Mouse (Mus musculus): ENCODE measurements around the gene Plekhm3. TPM values are rescaled to one million over a fixed set of nuclear protein-coding genes. Genes with fewer than 3 reads are reported as not detected.
A peak's percentile ranks its signal among the peaks of the same experiment; 100 is the strongest.

The Plekhm3 gene
- polyA plus RNA-seq, 1 experiment from 2014 or later: 10.9 TPM

DNA sequence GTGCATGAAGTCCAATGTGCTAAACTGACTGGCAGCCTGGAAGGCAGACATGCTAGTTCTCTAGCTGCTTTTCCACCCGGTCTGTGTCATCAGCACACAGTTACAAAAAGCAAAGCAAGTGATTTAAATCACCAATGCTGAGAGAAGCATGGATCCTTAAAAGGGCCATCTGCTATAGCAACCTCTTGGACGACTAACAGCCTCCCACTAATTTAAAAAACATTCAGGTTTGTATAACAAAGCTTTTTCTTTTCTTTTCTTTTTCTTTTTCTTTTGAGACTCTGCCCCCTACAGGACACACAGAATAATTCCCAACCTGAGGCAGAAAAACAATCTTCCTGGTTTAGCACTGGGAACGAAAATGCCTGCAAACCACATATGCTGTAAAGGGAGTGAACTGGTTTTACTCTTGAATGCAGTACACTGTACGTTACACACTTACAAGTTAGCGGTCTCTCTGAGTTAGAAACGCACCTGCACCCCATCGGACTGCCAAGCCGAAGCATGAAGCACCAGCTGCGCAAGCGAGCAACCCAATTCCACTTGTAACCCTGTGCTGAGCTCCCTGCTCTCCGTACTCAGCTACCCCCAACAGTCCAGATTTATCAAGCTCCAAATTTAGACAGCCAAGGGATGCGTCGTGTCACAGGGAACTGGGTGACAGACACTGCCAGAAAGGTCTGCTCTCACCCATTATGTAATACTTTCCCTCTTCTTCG, 37.7 kb downstream of the Plekhm3 start:
- Histone ChIP-seq H3K4me3 (replicated peaks; ENCODE audit: low read length) (no peak overlapping the region), H3K27me3 (replicated peaks; ENCODE audit: control insufficient read depth, insufficient read depth, low read length) (peaks cover 19% of the 10 kb centered on the region), H3K4me1 (replicated peaks; ENCODE audit: control insufficient read depth, insufficient read depth, low read length) (peaks cover 28% of the 10 kb centered on the region), H3K4me2 (ENCODE audit: low read length) (peak overlapping the region; percentile 16; the same call in 1 of the 2 replicates), H3K36me3 (ENCODE audit: control insufficient read depth, insufficient read depth) (no peaks in the 10 kb centered on the region), H3K9ac (replicated peaks; ENCODE audit: low read depth, low read length) (0 out of 2 replicates have a peak overlapping the region, but pooled peaks have one; percentile 0), H3K9me3 (ENCODE audit: control insufficient read depth, low read length) (no peaks in the 10 kb centered on the region), H3K27ac (ENCODE audit: low read length) (peak overlapping the region; percentile 9; the same call in 1 of the 2 replicates)
- peak; percentile 75 for ATAC-seq
- 40% methylated on average over 14 of the region's 14 CpGs for WGBS

DNA sequence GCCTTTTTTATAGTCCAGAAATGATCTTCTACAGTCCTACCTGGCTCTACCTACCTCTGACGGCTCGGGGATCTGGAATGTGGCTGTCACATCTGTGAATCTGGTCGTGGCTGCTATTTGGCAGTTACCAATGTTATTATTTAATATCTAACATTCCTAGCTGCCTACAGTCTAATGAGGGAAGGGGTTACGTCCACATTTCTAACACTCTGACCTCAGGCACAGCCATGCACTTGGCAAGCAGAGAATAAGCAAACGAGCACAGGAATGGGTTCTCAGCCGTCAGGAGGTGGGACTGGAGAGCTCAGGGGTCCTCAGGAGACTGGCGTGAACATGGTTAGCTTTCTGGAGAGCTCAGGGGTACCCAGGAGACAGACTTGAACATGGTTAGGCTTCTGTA, 38.7 kb downstream of the Plekhm3 start:
- Histone ChIP-seq H3K4me2 (ENCODE audit: low read length) (no peak overlapping the region), H3K27me3 (replicated peaks; ENCODE audit: control insufficient read depth, insufficient read depth, low read length) (peaks cover 19% of the 10 kb centered on the region), H3K4me3 (replicated peaks; ENCODE audit: low read length) (no peak overlapping the region), H3K9ac (replicated peaks; ENCODE audit: low read depth, low read length) (no peak overlapping the region), H3K27ac (ENCODE audit: low read length) (no peak overlapping the region), H3K9me3 (ENCODE audit: control insufficient read depth, low read length) (no peaks in the 10 kb centered on the region), H3K4me1 (replicated peaks; ENCODE audit: control insufficient read depth, insufficient read depth, low read length) (peaks cover 28% of the 10 kb centered on the region), H3K36me3 (ENCODE audit: control insufficient read depth, insufficient read depth) (no peaks in the 10 kb centered on the region)
- ATAC-seq: no peak
- WGBS: 55% methylated on average over 7 of the region's 7 CpGs

DNA sequence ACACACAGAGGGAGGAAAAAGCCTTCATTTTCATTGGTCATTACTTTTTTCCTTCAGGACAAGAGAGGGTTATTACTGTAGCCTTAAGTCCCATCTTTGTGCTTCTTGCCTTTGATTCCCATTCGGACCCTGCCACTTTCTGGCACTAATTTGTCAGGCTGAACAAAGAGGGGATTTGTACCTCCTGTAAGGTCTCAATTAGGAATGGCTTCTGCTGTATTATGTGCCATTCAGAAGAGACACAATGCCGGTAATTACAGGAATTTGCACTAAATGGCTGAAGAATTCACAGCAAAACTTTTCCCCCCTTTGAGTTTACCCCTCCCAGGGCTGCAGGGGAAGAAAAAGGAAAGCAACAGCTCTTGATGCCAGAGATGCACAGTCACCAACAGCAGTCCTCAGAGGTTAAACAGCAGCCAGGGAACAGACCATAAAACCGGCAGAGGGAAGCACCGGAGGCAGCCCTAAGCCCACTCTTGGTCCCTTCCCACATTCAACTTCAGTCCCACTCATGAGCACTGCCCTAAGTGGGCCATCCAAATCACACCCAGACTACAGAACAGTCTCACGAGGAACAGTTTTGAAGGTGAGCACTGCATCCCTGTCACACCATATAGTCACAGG, 39.6 kb downstream of the Plekhm3 start:
- peak; percentile 62 for ATAC-seq
- Histone ChIP-seq H3K27me3 (replicated peaks; ENCODE audit: control insufficient read depth, insufficient read depth, low read length) (peaks cover 19% of the 10 kb centered on the region), H3K36me3 (ENCODE audit: control insufficient read depth, insufficient read depth) (no peaks in the 10 kb centered on the region), H3K4me3 (replicated peaks; ENCODE audit: low read length) (no peak overlapping the region), H3K4me1 (replicated peaks; ENCODE audit: control insufficient read depth, insufficient read depth, low read length) (peaks cover 28% of the 10 kb centered on the region), H3K4me2 (ENCODE audit: low read length) (no peak overlapping the region), H3K9ac (replicated peaks; ENCODE audit: low read depth, low read length) (no peak overlapping the region), H3K27ac (ENCODE audit: low read length) (no peak overlapping the region), H3K9me3 (ENCODE audit: control insufficient read depth, low read length) (no peaks in the 10 kb centered on the region)
- 1% methylated on average over 5 of the region's 5 CpGs for WGBS

DNA sequence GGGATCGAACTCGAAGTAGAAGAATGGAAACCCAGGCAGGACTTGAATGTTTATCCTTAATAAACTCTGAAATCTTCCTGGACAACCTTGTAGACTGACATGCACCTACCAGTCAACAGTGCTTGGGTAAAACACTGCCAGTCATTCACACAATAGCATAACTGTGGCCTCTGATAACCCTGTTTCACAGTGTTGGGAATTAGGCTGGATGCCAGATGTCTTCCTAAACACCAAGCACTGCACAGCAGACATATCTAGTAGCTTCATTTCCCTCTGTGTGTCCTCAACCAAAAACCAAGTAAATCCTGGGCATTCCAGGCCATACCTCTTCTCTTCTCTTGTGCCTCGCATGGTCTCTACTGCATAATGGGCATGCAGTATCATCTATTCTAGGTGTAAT, 42.3 kb downstream of the Plekhm3 start:
- H3K9me3 ChIP-seq (ENCODE audit: control insufficient read depth, low read length): no peaks in the 10 kb centered on the region
- no peak overlapping the region for H3K4me2 ChIP-seq (ENCODE audit: low read length)
- H3K9ac ChIP-seq (replicated peaks; ENCODE audit: low read depth, low read length): no peak overlapping the region
- ATAC-seq: no peak
- no peak overlapping the region for H3K4me3 ChIP-seq (replicated peaks; ENCODE audit: low read length)
- no peaks in the 10 kb centered on the region for H3K36me3 ChIP-seq (ENCODE audit: control insufficient read depth, insufficient read depth)
- H3K27ac ChIP-seq (ENCODE audit: low read length): no peak overlapping the region
- H3K27me3 ChIP-seq (replicated peaks; ENCODE audit: control insufficient read depth, insufficient read depth, low read length): peaks cover 15% of the 10 kb centered on the region; the same call in 1 of the 2 replicates
- H3K4me1 ChIP-seq (replicated peaks; ENCODE audit: control insufficient read depth, insufficient read depth, low read length): peaks cover 28% of the 10 kb centered on the region
- 96% methylated on average over 3 of the region's 3 CpGs for WGBS

DNA sequence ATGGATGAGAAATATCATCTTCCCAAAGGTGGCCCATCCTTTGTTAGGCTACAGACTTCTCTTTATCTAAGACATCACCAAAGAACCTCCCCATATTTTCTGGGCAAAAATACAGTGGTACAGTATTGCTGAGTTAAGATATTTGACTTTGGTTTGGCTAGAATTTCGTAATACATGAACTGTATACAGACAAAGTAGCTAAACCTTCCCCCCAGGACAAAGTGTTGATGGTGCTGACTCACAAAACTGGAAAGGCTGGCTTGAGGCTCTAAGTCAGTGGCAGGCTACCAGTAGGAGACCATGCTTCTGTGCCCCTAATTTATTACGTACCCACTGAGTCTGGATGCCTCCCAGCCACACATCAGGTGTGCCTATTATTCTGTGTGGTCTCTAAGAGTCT, 48.9 kb downstream of the Plekhm3 start:
- H3K27me3 ChIP-seq (replicated peaks; ENCODE audit: control insufficient read depth, insufficient read depth, low read length): no peaks in the 10 kb centered on the region
- H3K4me1 ChIP-seq (replicated peaks; ENCODE audit: control insufficient read depth, insufficient read depth, low read length): no peaks in the 10 kb centered on the region; the same call in 1 of the 2 replicates
- no peaks in the 10 kb centered on the region for H3K36me3 ChIP-seq (ENCODE audit: control insufficient read depth, insufficient read depth)
- no peak overlapping the region for H3K4me2 ChIP-seq (ENCODE audit: low read length)
- no peak overlapping the region for H3K9ac ChIP-seq (replicated peaks; ENCODE audit: low read depth, low read length)
- ATAC-seq: no peak
- no peaks in the 10 kb centered on the region for H3K9me3 ChIP-seq (ENCODE audit: control insufficient read depth, low read length)
- no peak overlapping the region for H3K27ac ChIP-seq (ENCODE audit: low read length)
- whole genome bisulfite sequencing: 78% methylated on average over 2 of the region's 2 CpGs
- H3K4me3 ChIP-seq (replicated peaks; ENCODE audit: low read length): no peak overlapping the region

DNA sequence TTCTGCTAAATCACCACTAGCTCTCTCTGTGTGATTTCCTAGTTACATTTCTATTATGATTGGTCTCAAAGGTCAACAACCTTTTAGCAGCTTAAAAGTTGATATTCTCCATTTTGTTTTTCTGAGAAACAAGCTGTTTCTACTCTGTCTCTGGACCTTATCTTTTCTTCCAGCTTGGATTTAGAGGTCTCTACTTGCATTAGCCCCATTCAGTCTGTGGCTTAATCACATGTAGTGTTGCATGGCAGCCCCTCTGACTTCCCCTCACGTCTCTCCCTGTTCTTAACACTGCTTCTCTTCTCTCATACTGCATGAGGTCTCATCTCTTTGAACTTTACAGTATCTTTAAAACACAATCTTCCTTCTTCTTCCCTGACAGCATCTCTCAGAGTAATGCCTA, 50.4 kb downstream of the Plekhm3 start:
- no peaks in the 10 kb centered on the region for H3K27me3 ChIP-seq (replicated peaks; ENCODE audit: control insufficient read depth, insufficient read depth, low read length)
- no peaks in the 10 kb centered on the region for H3K36me3 ChIP-seq (ENCODE audit: control insufficient read depth, insufficient read depth)
- H3K4me1 ChIP-seq (replicated peaks; ENCODE audit: control insufficient read depth, insufficient read depth, low read length): no peaks in the 10 kb centered on the region; the same call in 1 of the 2 replicates
- H3K4me3 ChIP-seq (replicated peaks; ENCODE audit: low read length): no peak overlapping the region
- no peak overlapping the region for H3K9ac ChIP-seq (replicated peaks; ENCODE audit: low read depth, low read length)
- H3K4me2 ChIP-seq (ENCODE audit: low read length): no peak overlapping the region
- WGBS: 72% methylated on average over 1 of the region's 1 CpGs
- ATAC-seq: no peak
- no peaks in the 10 kb centered on the region for H3K9me3 ChIP-seq (ENCODE audit: control insufficient read depth, low read length)
- H3K27ac ChIP-seq (ENCODE audit: low read length): no peak overlapping the region

DNA sequence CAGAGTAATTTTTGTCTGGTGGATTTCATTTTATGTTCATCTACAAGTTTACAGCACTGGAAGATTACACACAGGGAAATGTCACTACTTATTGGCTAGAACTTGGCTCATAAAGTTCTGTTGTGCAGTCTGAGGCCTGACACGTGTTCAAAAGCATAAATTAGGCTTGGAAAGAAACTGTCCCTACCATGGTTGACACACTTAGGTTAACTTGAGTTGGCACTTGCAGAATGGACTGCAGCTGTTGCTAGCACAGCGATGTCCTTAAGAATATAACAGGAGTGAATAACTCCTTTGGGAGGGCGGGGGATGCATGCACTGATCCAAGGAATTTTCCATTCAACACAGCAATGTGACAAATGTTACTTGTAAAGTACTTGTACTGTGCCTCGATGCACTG, 53.2 kb downstream of the Plekhm3 start:
- WGBS: 59% methylated on average over 4 of the region's 4 CpGs
- Histone ChIP-seq H3K4me1 (replicated peaks; ENCODE audit: control insufficient read depth, insufficient read depth, low read length) (no peaks in the 10 kb centered on the region; the same call in 1 of the 2 replicates), H3K27me3 (replicated peaks; ENCODE audit: control insufficient read depth, insufficient read depth, low read length) (no peaks in the 10 kb centered on the region), H3K27ac (ENCODE audit: low read length) (no peak overlapping the region), H3K4me3 (replicated peaks; ENCODE audit: low read length) (no peak overlapping the region), H3K4me2 (ENCODE audit: low read length) (no peak overlapping the region), H3K36me3 (ENCODE audit: control insufficient read depth, insufficient read depth) (no peaks in the 10 kb centered on the region), H3K9me3 (ENCODE audit: control insufficient read depth, low read length) (no peaks in the 10 kb centered on the region), H3K9ac (replicated peaks; ENCODE audit: low read depth, low read length) (no peak overlapping the region)
- ATAC-seq: peak; percentile 74

DNA sequence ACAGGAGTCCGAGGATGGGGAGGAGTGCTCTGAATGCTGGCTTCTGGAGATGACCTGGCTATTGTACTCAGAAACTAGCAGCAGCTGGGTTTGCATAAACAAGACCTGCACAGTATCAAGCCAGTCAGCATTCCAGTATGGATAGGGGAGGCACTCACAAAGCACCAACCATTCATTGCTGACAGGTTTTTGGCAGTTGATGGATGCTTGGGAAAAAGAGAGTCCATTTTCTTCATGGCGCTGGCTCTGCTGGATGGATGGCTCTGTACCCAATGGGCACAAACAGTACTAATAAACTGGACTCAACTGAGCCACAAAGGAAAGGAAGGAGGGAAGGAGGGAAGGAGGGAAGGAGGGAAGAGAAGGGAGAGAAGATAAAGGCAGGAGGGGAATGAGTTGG, 53.8 kb downstream of the Plekhm3 start:
- no peak overlapping the region for H3K4me3 ChIP-seq (replicated peaks; ENCODE audit: low read length)
- no peaks in the 10 kb centered on the region for H3K36me3 ChIP-seq (ENCODE audit: control insufficient read depth, insufficient read depth)
- H3K9me3 ChIP-seq (ENCODE audit: control insufficient read depth, low read length): no peaks in the 10 kb centered on the region
- WGBS: 42% methylated on average over 2 of the region's 2 CpGs
- H3K4me2 ChIP-seq (ENCODE audit: low read length): no peak overlapping the region
- H3K4me1 ChIP-seq (replicated peaks; ENCODE audit: control insufficient read depth, insufficient read depth, low read length): peaks cover under 1% of the 10 kb centered on the region
- no peak overlapping the region for H3K27ac ChIP-seq (ENCODE audit: low read length)
- peak; percentile 72 for ATAC-seq
- no peaks in the 10 kb centered on the region for H3K27me3 ChIP-seq (replicated peaks; ENCODE audit: control insufficient read depth, insufficient read depth, low read length)
- H3K9ac ChIP-seq (replicated peaks; ENCODE audit: low read depth, low read length): no peak overlapping the region

DNA sequence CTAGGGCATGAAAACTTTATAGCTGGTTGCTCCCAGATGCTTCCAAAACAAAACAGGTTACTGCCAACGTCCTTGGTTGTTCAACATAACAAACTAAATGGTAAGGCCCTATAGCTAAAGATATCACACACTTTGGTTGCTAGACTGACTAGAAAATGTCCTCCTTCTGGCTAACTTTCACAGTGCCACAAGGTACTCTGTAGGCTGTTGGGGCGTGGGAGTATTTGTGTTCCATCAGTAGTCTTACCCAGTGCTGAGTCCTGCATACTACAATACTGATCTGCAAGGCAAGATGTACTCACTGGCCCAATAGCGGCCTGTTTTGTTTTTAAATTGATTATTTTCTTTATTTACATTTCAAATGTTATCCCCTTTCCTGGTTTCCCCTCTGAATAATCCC, 56.9 kb downstream of the Plekhm3 start:
- WGBS: 89% methylated on average over 3 of the region's 3 CpGs
- Histone ChIP-seq H3K9me3 (ENCODE audit: control insufficient read depth, low read length) (no peaks in the 10 kb centered on the region), H3K4me2 (ENCODE audit: low read length) (no peak overlapping the region), H3K27ac (ENCODE audit: low read length) (no peak overlapping the region), H3K36me3 (ENCODE audit: control insufficient read depth, insufficient read depth) (no peaks in the 10 kb centered on the region), H3K9ac (replicated peaks; ENCODE audit: low read depth, low read length) (no peak overlapping the region), H3K4me1 (replicated peaks; ENCODE audit: control insufficient read depth, insufficient read depth, low read length) (peaks cover 4% of the 10 kb centered on the region), H3K27me3 (replicated peaks; ENCODE audit: control insufficient read depth, insufficient read depth, low read length) (no peaks in the 10 kb centered on the region), H3K4me3 (replicated peaks; ENCODE audit: low read length) (no peak overlapping the region)
- no peak for ATAC-seq

Data from forebrain, embryonic 16.5 days (tissue).